Mouse (Mus musculus) T-helper 2 cell (primary cell): ENCODE measurements around the gene Fndc3b.

ENCODE experiments used
- in situ Hi-C: fragments of 300-600 bp; cut with MboI, MseI; formaldehyde crosslinking; loops from one replicate; pipeline ENCODE4 v1.15.1; 2025; ENCODE audit warnings: high pct_unique_total_duplicates

The Fndc3b gene

DNA sequence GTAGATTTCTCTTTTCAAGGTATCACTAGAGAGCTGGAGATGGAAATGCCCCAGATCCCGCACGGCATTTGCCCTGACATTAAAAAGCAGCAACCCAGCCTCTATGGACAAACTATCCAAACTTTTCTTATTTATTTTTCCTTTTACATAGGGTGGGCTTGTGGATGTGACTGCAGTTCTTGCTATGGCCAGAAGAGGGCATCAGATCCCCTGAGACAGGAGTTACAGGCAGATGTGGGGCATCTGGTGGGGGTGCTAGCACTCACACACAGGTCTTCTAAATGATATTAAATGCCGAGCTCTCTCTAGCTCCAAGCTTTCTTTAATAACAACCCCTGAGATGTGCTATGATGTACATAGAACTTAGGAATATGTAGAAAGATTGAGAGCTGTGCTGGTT, 238.3 kb downstream of the Fndc3b start:
- in situ Hi-C loops = no loop called here

DNA sequence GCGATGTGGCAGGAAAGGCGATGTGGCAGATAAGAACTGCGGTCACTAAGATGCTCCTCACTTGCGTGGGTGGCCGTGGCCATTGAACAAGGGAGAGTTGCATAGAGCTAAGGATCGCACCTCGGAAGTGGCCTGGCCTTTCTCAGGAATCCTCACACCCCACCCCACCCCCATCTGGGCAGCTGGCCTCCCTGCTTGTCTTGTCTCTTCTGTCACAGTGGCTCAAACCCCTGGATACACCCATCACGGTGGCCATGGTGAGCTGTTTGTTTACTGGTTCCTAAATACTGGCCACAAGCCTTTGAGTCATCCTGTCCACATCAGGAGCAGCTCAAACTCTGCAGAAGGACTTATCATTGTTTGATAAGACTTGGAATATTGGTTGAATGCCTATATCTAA, 240.3 kb downstream of the Fndc3b start:
- in situ Hi-C loops = no loop called here

DNA sequence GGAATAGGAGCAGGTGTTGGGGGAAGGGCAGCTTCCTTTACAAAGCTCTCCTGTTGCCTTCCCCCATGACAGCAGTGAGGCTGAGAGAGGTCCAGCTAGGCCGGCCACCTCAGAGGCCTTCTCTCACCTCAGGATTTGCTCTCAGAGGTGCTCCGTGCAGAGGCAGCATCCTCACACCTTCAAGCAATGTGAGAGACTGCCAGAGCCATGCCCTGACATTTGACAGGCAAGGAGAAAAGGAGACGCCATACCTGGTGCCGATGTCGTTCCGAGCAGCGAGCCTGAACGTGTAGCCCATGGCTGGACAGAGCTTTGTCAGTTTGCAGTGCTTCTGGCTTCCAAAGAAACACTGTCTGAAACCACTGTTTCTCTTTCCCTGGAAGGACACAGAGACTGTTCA, 241.1 kb downstream of the Fndc3b start:
- in situ Hi-C loops = loop anchor here (10.0 kb wide), 1 partner anchor 185 kb away; no protein-coding TSS in a partner anchor

DNA sequence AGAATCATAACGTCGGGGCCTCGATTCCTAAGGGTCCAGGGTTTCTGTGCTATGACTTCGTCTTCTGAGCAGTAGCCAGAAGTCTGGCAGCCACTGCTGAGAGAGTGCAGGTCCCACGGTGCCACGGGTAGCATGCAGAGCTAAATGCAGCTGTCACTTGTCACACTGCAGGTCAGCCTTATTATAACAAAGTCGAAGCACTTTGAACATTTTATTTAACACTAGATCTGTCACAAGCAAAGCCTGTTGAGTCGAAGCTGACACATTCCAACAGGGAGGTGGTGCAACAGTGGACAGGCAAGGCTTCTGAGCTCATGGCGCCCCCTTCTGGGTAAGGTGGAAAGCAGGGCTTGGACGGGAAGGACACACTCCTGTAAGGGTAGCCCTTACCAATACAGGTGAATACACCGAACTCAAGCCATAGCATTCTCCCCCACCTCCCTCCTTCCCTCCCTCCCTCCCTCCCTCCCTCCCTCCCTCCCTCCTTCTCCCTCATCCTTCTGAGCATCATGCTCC, 243.5 kb downstream of the Fndc3b start:
- in situ Hi-C loops = loop anchor here (10.0 kb wide), 1 partner anchor 183 kb away; no protein-coding TSS in a partner anchor

DNA sequence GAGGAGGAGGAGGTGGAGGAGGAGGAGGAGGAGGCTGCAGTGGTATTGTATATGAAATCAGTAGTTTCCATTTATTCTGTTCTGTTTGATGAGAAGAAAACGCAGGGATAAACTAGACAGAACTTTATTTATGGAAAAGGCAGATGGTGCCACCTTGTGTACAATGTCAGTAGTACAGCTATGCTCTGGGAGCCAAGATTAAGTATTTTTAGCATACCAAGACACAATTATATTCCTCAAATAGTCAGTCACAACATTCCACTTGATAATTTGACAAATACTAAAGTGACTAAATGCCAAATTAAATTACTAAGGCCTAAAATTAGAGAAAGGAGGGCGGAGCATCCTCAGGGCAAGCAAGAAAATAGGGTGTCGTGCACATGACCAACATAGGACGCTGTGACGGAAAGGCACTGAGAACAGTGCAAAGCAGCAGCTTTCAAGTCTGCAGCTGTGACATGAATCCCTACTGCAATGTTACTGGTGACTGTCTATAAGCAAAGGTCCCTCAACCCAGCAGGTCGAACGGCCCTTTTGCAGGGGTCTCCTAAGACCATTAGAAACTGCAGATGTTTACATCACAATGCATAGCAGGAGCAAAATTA, 244.7 kb downstream of the Fndc3b start:
- in situ Hi-C loops = loop anchor here (10.0 kb wide), 1 partner anchor 182 kb away; no protein-coding TSS in a partner anchor

DNA sequence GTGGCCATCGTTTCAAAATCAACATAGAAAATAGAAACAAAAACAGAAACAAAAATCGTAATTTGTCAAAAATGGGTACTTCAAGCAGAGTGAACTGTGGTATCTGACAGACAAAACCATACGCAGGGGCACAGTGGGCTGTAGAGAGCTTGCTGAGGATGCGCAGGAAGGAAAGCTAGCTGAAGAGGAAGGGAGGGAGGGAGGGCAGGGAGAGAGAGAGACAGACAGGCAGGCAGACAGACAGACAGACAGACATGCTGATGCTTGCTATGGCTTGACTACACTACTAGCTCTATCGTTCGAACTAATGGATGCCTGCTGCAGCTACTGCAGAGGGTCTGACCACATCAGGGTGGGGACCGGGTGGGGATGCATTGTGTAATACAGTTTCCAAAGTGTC, 247.7 kb downstream of the Fndc3b start:
- in situ Hi-C loops = loop anchor here (10.0 kb wide), 1 partner anchor 179 kb away; no protein-coding TSS in a partner anchor

DNA sequence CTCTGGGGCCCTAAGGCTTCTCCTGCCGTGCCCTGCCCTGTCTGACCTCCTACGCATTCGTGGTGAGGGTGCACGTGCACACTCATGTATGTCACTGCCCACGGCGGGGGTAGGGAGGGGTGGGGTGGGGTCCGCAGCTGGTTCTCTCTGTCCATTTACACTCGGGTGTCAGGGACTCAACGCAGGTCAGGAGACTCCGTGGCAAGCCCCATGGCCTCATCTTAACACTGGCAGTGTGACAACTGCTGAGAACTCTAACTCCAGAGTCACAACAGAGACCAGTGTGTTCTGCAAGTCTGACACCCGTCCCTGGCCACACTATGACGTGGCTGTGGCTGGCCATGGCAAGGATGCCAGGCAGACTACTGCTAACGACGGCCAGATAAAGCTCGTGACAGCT, 248.2 kb downstream of the Fndc3b start:
- in situ Hi-C loops = loop anchor here (10.0 kb wide), 1 partner anchor 178 kb away; no protein-coding TSS in a partner anchor

DNA sequence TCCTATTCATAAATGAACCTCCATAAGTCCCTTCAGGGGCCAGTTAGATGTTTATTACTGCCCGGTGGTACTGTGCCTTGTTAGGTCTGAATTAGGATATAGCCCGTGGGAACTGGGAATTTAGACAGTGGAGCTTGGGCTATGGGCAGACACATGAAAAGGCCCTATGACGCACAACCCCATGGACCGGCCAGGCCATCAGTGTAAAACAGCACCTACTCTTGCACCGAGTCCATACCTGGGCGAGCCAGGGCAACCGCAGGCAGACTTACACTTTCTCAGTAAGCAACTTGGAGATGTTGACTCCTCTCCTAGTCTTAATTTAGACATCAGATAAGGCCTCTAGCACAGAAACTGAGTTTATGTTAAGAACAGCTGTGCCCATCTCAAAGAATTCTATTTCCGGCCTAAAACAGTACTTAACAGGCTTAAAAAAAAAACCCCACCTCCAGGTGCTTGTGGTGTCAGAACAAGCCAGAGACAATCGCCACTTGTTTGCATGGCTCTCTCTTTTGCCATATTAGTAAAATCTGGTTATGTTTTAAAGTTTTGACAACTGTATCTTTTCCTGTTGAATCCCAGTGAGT, 248.7 kb downstream of the Fndc3b start:
- in situ Hi-C loops = loop anchor here (10.0 kb wide), 1 partner anchor 178 kb away; no protein-coding TSS in a partner anchor

DNA sequence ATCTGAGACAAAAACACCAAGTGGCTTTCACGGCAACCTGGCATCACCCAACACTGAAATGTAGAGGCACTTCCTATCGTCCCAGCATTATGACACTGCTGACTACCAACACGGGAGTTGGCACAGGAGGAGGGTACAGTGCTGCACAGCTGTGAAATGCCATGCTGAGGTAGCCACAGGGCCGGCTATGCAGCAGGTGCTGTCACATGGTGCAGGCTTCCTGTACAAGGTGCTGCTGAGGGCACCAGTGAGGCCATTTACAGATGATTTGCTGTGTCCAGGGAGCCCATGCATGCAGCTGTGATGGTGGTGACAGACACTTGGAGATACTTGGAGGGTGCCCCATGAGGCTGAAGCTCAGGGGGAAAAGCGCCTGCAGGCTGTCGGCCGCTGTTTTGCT, 249.2 kb downstream of the Fndc3b start:
- in situ Hi-C loops = loop anchor here (10.0 kb wide), 1 partner anchor 177 kb away; no protein-coding TSS in a partner anchor

DNA sequence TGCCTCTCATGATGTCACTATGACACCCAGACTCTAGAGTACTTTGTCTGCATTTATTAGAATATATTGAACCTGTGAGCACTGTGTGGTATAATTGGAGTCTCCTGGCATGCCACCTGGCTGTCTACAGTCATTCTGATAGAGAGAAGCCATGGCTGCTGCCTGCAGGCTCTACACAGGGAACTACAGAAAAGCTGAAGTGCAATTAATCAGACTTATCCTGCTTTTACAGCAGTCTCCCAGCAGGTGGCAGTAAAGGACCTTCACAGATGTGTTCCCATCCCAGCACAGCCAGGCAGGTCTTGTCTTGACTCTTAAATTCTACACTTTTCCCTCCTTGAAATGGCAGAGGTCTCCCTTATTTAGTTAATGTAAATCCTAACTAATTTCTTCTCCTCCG, 250.1 kb downstream of the Fndc3b start:
- in situ Hi-C loops = loop anchor here (10.0 kb wide), 1 partner anchor 176 kb away; no protein-coding TSS in a partner anchor

DNA sequence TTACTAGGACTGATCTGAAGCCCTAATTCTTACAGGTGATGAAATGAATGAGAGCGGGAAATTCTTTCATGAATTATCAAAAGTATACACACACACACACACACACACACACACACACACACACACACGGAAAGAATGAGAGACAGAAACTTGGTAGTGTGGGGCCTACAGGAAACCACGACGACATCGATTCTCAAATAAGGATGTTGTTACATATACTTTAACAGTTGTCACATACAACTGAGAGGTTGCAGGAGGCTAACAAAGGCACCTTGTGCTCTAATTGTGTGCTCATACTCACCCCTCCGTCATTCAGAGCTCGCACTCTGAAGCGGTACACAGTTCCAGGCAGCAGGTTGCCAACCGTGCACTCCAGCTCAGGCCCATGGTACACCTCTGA, 252.7 kb downstream of the Fndc3b start:
- in situ Hi-C loops = no loop called here

DNA sequence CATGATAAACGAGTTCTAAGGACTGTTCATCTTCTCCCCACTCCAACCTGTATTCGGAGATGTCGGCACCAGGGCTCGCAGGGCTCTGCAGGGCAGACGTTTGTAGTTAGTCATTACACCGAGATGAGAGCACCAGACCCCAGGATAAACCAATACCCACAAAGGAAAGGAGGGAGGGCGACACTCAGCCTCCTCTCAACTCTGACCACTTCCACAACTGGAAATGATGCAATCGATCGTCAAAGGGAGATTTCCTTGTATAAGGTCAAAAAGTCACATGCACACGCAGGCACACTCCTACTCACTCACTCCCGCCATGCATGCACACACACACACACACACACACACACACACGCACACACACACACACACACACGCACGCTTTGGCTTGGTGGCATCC, 254.6 kb downstream of the Fndc3b start:
- in situ Hi-C loops = no loop called here

DNA sequence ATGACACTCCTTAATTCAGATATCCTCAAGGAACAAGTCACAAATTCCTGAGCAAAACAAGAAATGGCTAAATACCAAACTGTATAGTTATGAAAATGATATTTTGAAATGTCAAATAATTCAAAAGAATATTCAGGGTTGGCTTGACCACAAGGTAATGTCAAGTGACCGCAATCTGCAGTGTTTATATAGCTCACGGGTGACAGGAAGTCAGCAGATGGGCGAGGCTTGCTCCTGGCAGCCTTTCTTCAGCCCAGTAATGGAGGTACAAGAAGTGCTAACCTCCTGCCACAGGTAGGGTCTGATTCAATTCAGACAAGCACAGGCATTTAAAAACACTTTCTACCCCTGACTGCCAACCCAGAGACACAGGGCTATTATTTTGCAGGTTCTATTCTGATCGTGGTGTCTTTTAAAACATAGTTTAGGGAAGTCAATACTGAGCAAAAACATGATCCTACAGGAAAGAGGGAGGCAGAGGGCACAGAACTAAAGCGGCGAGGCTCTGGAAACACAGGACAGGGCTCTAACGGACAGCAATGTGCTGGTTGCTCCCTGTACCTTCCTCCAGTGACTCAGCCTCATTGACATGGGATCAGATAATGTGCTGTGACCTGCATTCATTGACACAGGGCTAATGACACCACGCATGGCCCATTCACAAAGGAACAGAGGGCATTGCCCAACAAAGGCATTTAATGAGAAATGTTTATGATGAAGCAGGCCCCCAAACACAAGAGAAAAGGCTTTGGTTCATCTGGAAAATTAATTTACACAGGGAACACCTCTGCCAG, 256.5 kb downstream of the Fndc3b start:
- in situ Hi-C loops = no loop called here

DNA sequence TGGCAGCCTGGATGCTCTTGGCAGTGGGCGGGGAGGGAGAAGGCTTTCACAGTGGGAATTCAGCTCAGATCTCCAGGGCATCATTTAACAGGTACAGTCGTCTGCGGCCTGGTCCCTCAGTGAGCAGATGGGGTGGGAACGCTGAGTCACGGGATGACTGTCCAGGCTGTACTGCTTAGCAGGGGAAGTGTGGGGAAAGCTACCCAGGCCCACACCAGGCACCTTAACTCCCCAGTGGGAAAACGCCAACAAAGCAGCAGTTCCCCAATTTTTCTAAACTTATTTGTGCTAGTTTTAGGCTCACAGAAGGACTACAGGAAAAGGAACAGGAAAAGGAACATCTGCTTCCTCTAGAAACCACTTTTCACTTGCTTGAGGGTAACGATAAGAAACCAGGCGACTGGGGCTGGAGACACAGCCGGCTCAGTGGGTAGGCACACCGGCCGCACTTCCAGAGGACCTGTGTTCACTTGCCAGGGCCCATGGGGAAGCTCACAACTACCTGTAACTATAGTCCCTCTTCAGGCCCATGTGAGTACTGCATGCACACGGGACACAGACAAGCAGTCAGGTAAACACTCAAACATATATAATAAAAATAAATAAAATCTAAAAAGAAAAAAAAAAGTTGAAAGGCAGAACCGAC, 257.5 kb downstream of the Fndc3b start:
- in situ Hi-C loops = no loop called here

DNA sequence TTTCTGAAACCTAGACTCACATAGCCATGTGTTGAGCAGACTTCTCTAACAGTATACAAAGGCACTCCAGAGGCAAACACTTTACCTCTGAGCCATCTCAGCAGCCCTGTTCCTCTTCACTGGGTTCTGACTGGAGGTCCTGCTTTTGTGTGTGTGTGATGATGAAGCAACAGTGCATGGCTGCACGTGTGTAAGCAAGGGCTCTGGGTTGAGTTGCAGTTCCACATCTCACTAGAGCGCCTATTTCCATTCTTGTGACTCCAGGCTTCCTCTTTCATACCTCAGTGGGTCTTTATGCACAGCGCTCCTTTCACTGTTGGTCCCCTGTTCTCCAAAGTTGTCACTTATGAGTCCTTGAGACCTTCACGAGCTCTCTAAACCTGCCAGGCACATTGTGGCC, 261.7 kb downstream of the Fndc3b start:
- in situ Hi-C loops = no loop called here

DNA sequence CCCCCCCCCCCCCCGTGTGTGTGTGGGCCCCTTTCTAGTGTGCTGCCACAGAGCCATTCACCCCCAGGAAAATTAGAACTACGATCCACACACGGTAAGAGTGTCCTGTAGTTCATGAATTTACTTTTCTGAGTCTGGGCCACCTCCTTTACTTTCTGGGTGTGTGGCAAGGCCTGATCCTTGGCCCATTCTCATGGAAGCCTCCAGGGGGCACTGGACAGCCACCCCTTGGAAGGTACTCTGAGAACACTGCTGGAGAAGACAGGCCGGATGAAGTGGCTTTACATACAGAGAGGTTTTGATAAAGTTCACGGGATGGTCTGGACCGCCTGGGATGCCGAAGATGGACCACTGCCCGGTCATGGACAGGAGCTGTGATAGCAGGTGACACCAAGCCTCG, 262.7 kb downstream of the Fndc3b start:
- in situ Hi-C loops = no loop called here

DNA sequence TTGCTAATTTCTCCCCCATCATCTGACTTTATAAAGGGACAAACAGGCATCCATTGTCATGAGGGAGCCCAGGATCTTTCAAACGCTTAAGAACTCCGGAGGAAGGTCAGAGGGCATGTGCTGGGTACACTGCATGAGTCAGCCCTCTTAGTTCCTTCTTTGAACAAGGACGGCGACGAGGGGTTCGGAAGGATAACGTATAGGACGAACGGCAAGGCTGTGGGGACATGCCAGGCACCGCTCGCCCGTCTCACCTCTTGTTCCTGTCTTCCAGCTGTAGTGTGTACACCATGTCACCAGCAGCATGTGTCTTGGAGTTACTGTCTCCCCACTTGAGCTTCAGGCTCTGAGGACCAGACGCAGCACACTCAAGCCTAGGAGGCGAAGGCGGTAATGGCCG, 271.4 kb downstream of the Fndc3b start:
- in situ Hi-C loops = no loop called here

DNA sequence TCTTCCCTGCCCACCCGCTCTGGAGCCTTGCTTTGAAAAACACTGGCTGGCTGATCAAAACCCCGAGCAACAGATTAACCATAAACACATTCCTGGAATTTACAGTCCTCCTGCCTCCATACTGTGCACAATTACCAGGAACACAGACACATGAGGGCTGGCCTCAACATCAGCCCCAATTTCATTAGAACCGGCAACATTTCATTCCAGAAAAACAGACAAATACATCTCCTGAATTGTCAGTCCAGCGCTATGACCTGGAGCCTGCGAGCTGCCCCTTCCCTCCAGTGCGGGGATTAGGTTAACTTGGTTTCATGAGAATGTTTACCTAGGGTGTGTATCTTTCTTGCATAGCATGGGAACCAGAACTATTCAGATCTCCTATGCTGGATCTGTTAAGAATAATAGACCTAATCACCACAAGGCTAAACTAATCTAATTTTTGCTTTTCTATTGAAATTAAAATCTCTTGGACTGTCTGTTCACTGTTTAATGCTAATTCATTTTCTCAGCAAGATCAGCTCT, 275.9 kb downstream of the Fndc3b start:
- in situ Hi-C loops = no loop called here

DNA sequence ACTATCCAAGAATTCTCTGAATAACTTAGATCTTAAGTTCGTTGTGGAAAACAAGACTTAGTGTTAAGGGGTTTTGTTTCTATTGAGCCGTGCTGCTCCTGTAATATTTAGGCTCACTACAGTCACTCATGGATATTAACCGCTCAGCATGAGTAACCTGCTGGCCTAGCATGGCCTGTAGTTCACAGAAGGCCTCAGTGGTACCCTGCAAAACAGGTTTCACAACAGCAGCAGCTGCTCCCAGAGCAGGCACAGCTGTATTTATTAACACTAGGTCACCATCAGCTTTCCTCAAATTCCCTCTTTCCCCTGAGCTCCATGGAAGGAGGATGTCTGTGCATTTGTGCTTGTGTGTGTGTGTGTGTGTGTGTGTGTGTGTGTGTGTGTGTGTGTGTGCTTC, 278.1 kb downstream of the Fndc3b start:
- in situ Hi-C loops = no loop called here

DNA sequence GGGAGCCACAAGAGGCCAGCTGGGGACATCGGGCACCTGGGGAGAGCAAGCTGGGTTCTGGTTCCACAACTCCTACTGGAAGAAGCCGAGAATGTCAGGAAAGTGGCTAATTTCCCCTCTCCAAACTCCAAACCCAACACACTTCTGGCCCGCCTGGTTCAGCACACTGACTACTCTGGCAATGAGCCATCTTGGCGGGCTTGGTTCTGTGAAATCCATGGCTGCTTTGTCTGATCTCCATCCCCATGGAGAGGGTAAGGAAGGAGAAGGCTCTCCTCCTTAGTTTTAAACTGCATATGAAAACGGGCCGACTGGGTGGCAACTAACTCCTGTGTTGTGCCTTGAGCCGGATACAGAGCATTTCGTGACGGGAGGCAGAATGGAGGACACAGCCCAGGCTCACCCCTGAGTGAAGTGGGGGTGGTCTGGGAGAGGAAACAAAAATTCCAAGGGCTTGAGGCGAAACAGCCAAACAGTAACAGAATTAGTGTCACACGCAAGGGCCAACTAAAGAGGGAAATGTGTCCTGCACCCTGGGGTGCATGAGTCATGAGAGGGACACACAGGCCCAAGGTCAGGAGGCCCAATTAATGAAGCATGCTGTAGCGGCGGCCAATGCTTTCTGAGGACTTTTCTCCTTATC, 280.4 kb downstream of the Fndc3b start:
- in situ Hi-C loops = no loop called here

DNA sequence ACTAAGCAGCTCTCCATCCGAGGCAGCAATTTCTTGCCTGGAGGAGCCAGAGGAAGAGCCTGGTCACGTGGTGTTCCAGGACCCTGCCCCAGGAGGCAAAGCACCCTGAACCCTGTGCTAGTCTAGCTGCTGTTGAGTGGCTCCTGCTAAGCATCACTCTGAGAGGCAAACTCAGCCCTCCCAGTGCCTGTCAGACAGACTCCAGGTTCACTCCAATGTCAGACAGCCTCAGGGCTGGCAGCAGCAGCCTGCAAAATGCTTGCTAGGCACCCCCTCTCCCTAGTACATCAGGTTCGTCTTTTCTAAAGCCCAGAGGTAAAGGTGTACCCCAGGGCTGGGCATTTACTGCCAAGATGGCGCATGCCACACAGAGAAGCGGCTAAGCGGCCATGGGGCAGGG, 283.7 kb downstream of the Fndc3b start:
- in situ Hi-C loops = no loop called here
